Mouse (Mus musculus) ES-E14 (cell line): ENCODE measurements around the gene Als2.

ENCODE experiments used
- CHD2 ChIP-seq: IDR thresholded peaks from 2 replicates; pipeline ENCODE4 v1.6.1; 2014; ENCODE audit warnings: mild to moderate bottlenecking, low read depth, low read length, inconsistent platforms
- MAFK ChIP-seq: IDR thresholded peaks from 2 replicates; pipeline ENCODE4 v1.6.1; 2014; ENCODE audit warnings: mild to moderate bottlenecking, low read depth, low read length, inconsistent platforms; ENCODE audit not compliant: insufficient read depth
- ZC3H11A ChIP-seq: IDR thresholded peaks from 2 replicates; pipeline ENCODE4 v1.6.1; 2012; ENCODE audit warnings: low read depth, mild to moderate bottlenecking, inconsistent platforms, low read length, borderline replicate concordance
- ZNF384 ChIP-seq: IDR thresholded peaks from 2 replicates; pipeline ENCODE4 v1.6.1; 2012; ENCODE audit warnings: low read depth, low read length, inconsistent platforms

DNA sequence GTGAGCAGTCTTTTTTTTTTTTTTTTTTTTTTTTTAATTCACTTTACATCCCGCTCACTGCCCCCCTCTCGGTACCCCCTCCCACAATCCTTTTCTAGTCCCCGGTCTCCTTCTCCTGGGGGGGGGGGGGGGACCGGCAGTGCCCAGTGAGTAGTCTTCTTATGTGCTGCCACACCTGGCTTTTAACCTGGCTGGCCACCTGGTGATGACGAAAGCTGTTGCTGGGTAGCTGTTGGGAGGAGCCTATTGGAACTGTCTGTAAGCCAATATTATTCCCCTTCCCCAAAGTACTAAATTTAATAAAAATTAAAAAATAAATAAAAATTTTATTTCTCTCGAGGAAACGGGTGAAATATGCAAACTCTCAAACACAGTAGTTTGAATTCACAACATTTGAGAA, 15.7 kb upstream of the Als2 start:
- no peak for TF ChIP-seq ZNF384
- TF ChIP-seq MAFK = no peak
- no peak for TF ChIP-seq CHD2
- TF ChIP-seq ZC3H11A = no peak
